Mouse (Mus musculus) kidney, adult 2 months (tissue): ENCODE measurements around the gene Creb3l2.

Experiments
- CTCF ChIP-seq: fragments of 200-500 bp; conservative IDR thresholded peaks from 2 replicates; pipeline ENCODE4 v1.5.1; 2011; ENCODE audit warnings: low read depth, mild to moderate bottlenecking, control low read depth, low read length, moderate library complexity, mixed read lengths; ENCODE audit not compliant: insufficient read depth, insufficient read length
- POLR2A ChIP-seq: fragments of 200-500 bp; IDR thresholded peaks from one replicate; pipeline ENCODE4 v1.6.1; 2011; ENCODE audit warnings: low read depth, low read length, control low read depth

DNA sequence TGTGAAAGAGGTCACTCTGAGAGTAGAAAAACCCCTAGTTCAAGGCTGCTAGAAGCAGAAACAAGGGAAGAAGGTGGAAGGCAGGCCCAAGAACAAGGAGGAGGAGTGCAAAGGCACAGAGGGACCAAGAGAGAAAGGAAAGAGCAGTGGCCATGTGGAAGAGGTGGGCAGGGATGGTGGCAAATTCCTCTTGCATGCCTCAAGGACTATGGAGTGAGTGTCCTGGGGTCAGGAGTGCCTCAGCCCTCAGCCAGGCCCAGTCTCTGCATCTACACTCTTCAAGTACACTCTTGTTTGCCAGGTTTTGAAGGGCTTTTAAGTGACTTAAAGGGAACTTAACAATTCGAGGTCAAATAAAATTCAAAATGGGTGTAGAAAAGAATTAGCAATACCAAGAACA lies 18.6 kb downstream of the Creb3l2 start:
- TF ChIP-seq POLR2A, result no peak
- no peak for TF ChIP-seq CTCF
